Mouse (Mus musculus): ENCODE results near the gene Zfp119a. TPM values are rescaled to one million over a fixed set of nuclear protein-coding genes. Genes with fewer than 3 reads are reported as not detected.
A peak's percentile ranks its signal among the peaks of the same experiment; 100 is the strongest.
"Not testable (repeated sequence)": the region's sequence is repeated elsewhere in the genome, so short reads cannot be mapped to it uniquely, and the experiment has no call there.

Gene Zfp119a
- 1 to 10 TPM; 8.7 to 9.1 TPM for total RNA-seq (2021)

GRCm38 (mm10) chr17:55878636-55879369 lies at the start of gene Zfp119a:
Gene Zfp119a (minus strand): TSS chr17:55878930.
- peak; percentile 76 for DNase-seq
- intact Hi-C loops (cut with DNase I), result loop anchor here (10.0 kb wide), 1 partner anchor 164 kb away; the partner anchor contains the start of gene Pot1b

- intact Hi-C loops (cut with DNase I), result no loop called here
- no peak for DNase-seq
Measured at GRCm38 (mm10) chr17:55906669-55907068, 27.9 kb upstream of the Zfp119a start.

GRCm38 (mm10) chr17:55904131-55904530 lies 25.4 kb upstream of the Zfp119a start:
- no peak for DNase-seq
- intact Hi-C loops (cut with DNase I), result no loop called here

- no peak for DNase-seq
- intact Hi-C loops (cut with DNase I), result no loop called here
Measured at GRCm38 (mm10) chr17:55903687-55904086, 25.0 kb upstream of the Zfp119a start.

GRCm38 (mm10) chr17:55903087-55903486 lies 24.4 kb upstream of the Zfp119a start:
- no peak for DNase-seq

GRCm38 (mm10) chr17:55892406-55892955 lies 13.8 kb upstream of the Zfp119a start:
- intact Hi-C loops (cut with DNase I); DNase-seq: not testable (repeated sequence)

More at GRCm38 (mm10) chr17:55903087-55903486, 24.4 kb upstream of the Zfp119a start:
- intact Hi-C loops (cut with DNase I), result no loop called here

GRCm38 (mm10) chr17:55884912-55885311 lies 6.2 kb upstream of the Zfp119a start:
- intact Hi-C loops (cut with DNase I), result no loop called here
- DNase-seq, result no peak

GRCm38 (mm10) chr17:55883631-55884030 lies 4.9 kb upstream of the Zfp119a start:
- DNase-seq, result peak; percentile 48
- intact Hi-C loops (cut with DNase I), result no loop called here

GRCm38 (mm10) chr17:55878282-55878635 lies 471 bp downstream of the Zfp119a start:
- intact Hi-C loops (cut with DNase I), result loop anchor here (10.0 kb wide), 1 partner anchor 163 kb away; the partner anchor contains the start of gene Pot1b
- DNase-seq, result not testable (repeated sequence)

GRCm38 (mm10) chr17:55877184-55877583 lies 1.5 kb downstream of the Zfp119a start:
- intact Hi-C loops (cut with DNase I), result loop anchor here (10.0 kb wide), 1 partner anchor 162 kb away; the partner anchor contains the start of gene Pot1b
- DNase-seq, result no peak

GRCm38 (mm10) chr17:55843067-55843466 lies 35.7 kb downstream of the Zfp119a start:
- intact Hi-C loops (cut with DNase I), result no loop called here

GRCm38 (mm10) chr17:55821566-55821965 lies 57.2 kb downstream of the Zfp119a start:
- intact Hi-C loops (cut with DNase I), result no loop called here

More at GRCm38 (mm10) chr17:55843067-55843466, 35.7 kb downstream of the Zfp119a start:
- DNase-seq, result no peak

GRCm38 (mm10) chr17:55816853-55817252 lies 61.9 kb downstream of the Zfp119a start:
- no peak for DNase-seq
- intact Hi-C loops (cut with DNase I), result no loop called here

More at GRCm38 (mm10) chr17:55821566-55821965, 57.2 kb downstream of the Zfp119a start:
- DNase-seq, result no peak

Other genes with a start within 250 kb of the Zfp119a start
- gene Pot1b, start 166.3 kb downstream of the Zfp119a start, total RNA-seq (2021), result 10 to 100 TPM in 1 of 2 experiments, 1 to 10 TPM in 1; 8.0 to 10.4 TPM
- under 1 TPM; 0.20 TPM for gene Adgre4, start 128.9 kb downstream of the Zfp119a start, total RNA-seq (2021)
- 10 to 100 TPM; 10.8 to 11.4 TPM for gene Zfp959, start 13.2 kb upstream of the Zfp119a start, total RNA-seq (2021)
- gene Zfp119b, start 70.6 kb upstream of the Zfp119a start, total RNA-seq (2021), result 1 to 10 TPM; 4.4 to 5.7 TPM
- 1 to 10 TPM; 4.9 to 5.9 TPM for gene Ebi3, start 73.7 kb upstream of the Zfp119a start, total RNA-seq (2021)
- 10 to 100 TPM; 16.7 to 18.2 TPM for gene Yju2, start 80.2 kb upstream of the Zfp119a start, total RNA-seq (2021)
- gene Shd, start 91.5 kb upstream of the Zfp119a start, total RNA-seq (2021), result 100 to 1,000 TPM in 1 of 2 experiments, 10 to 100 TPM in 1; 99.6 to 101 TPM
- 100 to 1,000 TPM; 110 to 119 TPM for gene Fsd1, start 107.6 kb upstream of the Zfp119a start, total RNA-seq (2021)
- 1 to 10 TPM; 3.8 to 4.6 TPM for gene Stap2, start 126.7 kb upstream of the Zfp119a start, total RNA-seq (2021)
- 100 to 1,000 TPM in 1 of 2 experiments, 10 to 100 TPM in 1; 92.6 to 121 TPM for gene Mpnd, start 126.8 kb upstream of the Zfp119a start, total RNA-seq (2021)
- gene Sh3gl1, start 157.7 kb upstream of the Zfp119a start, total RNA-seq (2021), result 10 to 100 TPM; 53.6 to 55.3 TPM
- 1 to 10 TPM; 6.8 to 8.8 TPM for gene Chaf1a, start 161.5 kb upstream of the Zfp119a start, total RNA-seq (2021)
- 10 to 100 TPM; 69.1 to 78.9 TPM for gene Ubxn6, start 196.1 kb upstream of the Zfp119a start, total RNA-seq (2021)
- 100 to 1,000 TPM; 109 to 117 TPM for gene Hdgfl2, start 200.7 kb upstream of the Zfp119a start, total RNA-seq (2021)
- under 1 TPM; 0.20 to 0.24 TPM for gene Plin4, start 230.9 kb upstream of the Zfp119a start, total RNA-seq (2021)
- 1 to 10 TPM; 1.2 to 1.9 TPM for gene Plin5, start 238.7 kb upstream of the Zfp119a start, total RNA-seq (2021)
- not detected for gene Lrg1, start 243.1 kb upstream of the Zfp119a start, total RNA-seq (2021)

Measured in left cerebral cortex, postnatal 4 days (tissue).